Mouse (Mus musculus): ENCODE measurements around the gene Bco1. TPM values are rescaled to one million over a fixed set of nuclear protein-coding genes. Genes with fewer than 3 reads are reported as not detected.

Gene Bco1
- polyA plus RNA-seq, 1 experiment: 1.4 TPM

- WGBS: 75% methylated on average over 2 of the region's 2 CpGs
- H3K36me3 ChIP-seq (ENCODE audit: control insufficient read depth, insufficient read depth, low read length): no peaks in the 10 kb centered on the region
- TF ChIP-seq POLR2A (IDR thresholded peaks at IDR 0.05; ENCODE audit: low read depth, low read length) (no peak), CTCF (IDR thresholded peaks at IDR 0.05; ENCODE audit: extremely low read depth, insufficient read length, insufficient replicate concordance, low read depth, low read length) (no peak)
Observed at GRCm38 (mm10) chr8:117136763-117137162, 41.1 kb downstream of the Bco1 start.

DNA sequence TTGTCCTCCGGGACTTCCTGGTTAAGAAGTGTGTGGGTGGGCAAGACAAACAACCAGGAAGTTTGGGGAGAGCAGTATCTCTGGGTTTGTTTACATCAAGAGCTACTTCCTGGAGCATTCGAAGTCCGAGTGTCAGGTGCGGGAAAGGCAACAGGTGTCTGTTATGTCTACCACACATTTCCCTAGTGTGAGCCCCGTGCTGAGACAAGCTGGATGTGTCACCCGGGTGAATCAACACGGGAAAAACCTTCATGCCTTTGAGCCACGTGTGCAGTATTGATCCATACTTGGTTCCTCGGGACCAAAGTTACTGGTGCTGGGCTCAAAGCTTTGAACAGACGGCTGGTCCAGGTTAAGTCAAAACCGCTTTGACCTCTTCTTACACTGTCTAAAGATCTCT, 41.7 kb downstream of the Bco1 start:
- Histone ChIP-seq H3K4me3 (ENCODE audit: low read depth, low read length) (no peak overlapping the region), H3K27me3 (ENCODE audit: control insufficient read depth, insufficient read depth, low read length) (no peaks in the 10 kb centered on the region), H3K27ac (ENCODE audit: insufficient read depth, low read depth, low read length) (peak overlapping the region; percentile 40; the same call in 1 of the 2 replicates), H3K36me3 (ENCODE audit: control insufficient read depth, insufficient read depth, low read length) (no peaks in the 10 kb centered on the region), H3K4me1 (ENCODE audit: control insufficient read depth, insufficient read depth, insufficient read length, low read length) (peaks cover 17% of the 10 kb centered on the region; the same call in 1 of the 2 replicates)
- TF ChIP-seq CTCF (IDR thresholded peaks at IDR 0.05; ENCODE audit: extremely low read depth, insufficient read length, insufficient replicate concordance, low read depth, low read length) (no peak), POLR2A (IDR thresholded peaks at IDR 0.05; ENCODE audit: low read depth, low read length) (no peak)
- 19% methylated on average over 11 of the region's 11 CpGs for WGBS

More at GRCm38 (mm10) chr8:117136763-117137162, 41.1 kb downstream of the Bco1 start:
- no peak overlapping the region for H3K4me3 ChIP-seq (ENCODE audit: low read depth, low read length)
- H3K4me1 ChIP-seq (ENCODE audit: control insufficient read depth, insufficient read depth, insufficient read length, low read length): peaks cover 17% of the 10 kb centered on the region; the same call in 1 of the 2 replicates
- H3K27me3 ChIP-seq (ENCODE audit: control insufficient read depth, insufficient read depth, low read length): no peaks in the 10 kb centered on the region
- H3K27ac ChIP-seq (ENCODE audit: insufficient read depth, low read depth, low read length): 0 out of 2 replicates have a peak overlapping the region, but pooled peaks have one; percentile 40

GRCm38 (mm10) chr8:117148520-117148919, 52.9 kb downstream of the Bco1 start:
- Histone ChIP-seq H3K4me3 (ENCODE audit: low read depth, low read length) (no peak overlapping the region), H3K36me3 (ENCODE audit: control insufficient read depth, insufficient read depth, low read length) (no peaks in the 10 kb centered on the region), H3K27me3 (ENCODE audit: control insufficient read depth, insufficient read depth, low read length) (no peaks in the 10 kb centered on the region), H3K27ac (ENCODE audit: insufficient read depth, low read depth, low read length) (no peak overlapping the region), H3K4me1 (ENCODE audit: control insufficient read depth, insufficient read depth, insufficient read length, low read length) (no peaks in the 10 kb centered on the region)
- 96% methylated on average over 6 of the region's 6 CpGs for WGBS
- TF ChIP-seq POLR2A (IDR thresholded peaks at IDR 0.05; ENCODE audit: low read depth, low read length) (no peak), CTCF (IDR thresholded peaks at IDR 0.05; ENCODE audit: extremely low read depth, insufficient read length, insufficient replicate concordance, low read depth, low read length) (peak; percentile 24; the same call in 1 of the 2 replicates)

DNA sequence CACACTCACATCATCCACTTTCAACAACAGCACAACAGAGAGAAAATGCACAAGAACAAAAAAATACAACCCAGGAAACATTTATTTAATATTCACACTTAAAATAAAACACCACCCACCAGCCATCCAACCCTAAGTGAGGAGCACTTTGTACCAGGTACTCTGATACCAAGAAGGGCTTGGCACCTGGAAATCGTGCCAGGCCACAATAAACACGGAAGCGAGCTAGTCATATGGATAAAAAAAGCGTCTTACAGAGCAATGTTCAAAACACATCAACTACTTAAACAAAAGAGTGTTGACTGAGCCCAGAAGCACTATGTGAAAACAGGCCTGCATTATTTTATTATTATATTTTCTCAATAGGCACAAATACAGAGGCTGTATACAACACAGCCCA, 60.5 kb downstream of the Bco1 start:
- WGBS: 26% methylated on average over 4 of the region's 4 CpGs
- TF ChIP-seq POLR2A (IDR thresholded peaks at IDR 0.05; ENCODE audit: low read depth, low read length) (no peak), CTCF (IDR thresholded peaks at IDR 0.05; ENCODE audit: extremely low read depth, insufficient read length, insufficient replicate concordance, low read depth, low read length) (no peak)
- Histone ChIP-seq H3K4me1 (ENCODE audit: control insufficient read depth, insufficient read depth, insufficient read length, low read length) (peaks cover 17% of the 10 kb centered on the region; the same call in 1 of the 2 replicates), H3K4me3 (ENCODE audit: low read depth, low read length) (peak overlapping the region; percentile 66), H3K36me3 (ENCODE audit: control insufficient read depth, insufficient read depth, low read length) (0 out of 2 replicates have a peak, but pooled peaks cover 4% of the 10 kb centered on the region), H3K27me3 (ENCODE audit: control insufficient read depth, insufficient read depth, low read length) (no peaks in the 10 kb centered on the region), H3K27ac (ENCODE audit: insufficient read depth, low read depth, low read length) (peak overlapping the region; percentile 97)

DNA sequence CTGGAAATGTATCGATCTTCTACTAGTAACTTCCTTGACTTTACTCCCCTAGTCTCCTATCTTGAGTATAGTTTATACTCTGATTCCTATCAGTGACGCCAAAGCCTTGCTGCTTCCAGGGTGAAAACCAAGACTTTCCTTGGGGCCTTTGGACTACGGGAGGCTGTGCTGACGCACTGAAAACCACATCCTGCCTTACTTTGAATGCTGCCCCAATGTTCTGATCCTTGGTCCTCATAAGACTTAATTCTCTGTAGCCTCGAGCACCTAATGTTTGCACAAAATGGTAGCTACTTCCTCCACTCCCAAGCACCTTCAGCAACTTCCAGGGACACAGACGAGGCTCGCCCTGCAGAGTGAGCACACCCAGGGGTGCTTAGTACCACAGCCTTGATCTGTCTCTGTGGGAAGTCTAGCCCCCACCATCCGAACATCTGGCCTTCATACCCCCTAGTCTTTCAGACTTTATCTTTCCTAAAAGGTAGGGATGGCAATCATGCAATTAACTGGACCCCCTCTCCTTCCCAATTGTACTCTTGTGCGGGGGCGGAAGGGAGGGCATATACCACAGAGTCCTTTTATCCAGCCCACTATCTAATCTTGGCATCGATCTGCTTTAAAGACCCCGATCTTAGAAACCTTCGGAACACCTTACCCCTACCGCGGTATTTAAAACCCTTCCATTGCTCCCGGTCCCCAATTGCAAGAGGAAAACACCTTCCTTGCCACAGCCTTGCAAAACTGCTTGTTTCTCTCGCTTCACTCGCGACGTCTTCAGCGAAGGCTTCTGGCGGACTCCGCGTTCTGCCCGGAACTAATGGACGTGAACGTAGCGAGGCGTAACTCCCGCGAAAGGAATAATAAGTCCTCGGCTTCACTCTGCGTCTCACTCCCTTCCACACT, 61.5 kb downstream of the Bco1 start:
- 2% methylated on average over 33 of the region's 33 CpGs for WGBS
- Histone ChIP-seq H3K36me3 (ENCODE audit: control insufficient read depth, insufficient read depth, low read length) (0 out of 2 replicates have a peak, but pooled peaks cover 4% of the 10 kb centered on the region), H3K27ac (ENCODE audit: insufficient read depth, low read depth, low read length) (peak overlapping the region; percentile 97), H3K4me1 (ENCODE audit: control insufficient read depth, insufficient read depth, insufficient read length, low read length) (peaks cover 17% of the 10 kb centered on the region; the same call in 1 of the 2 replicates), H3K4me3 (ENCODE audit: low read depth, low read length) (peak overlapping the region; percentile 93), H3K27me3 (ENCODE audit: control insufficient read depth, insufficient read depth, low read length) (no peaks in the 10 kb centered on the region)
- TF ChIP-seq CTCF (IDR thresholded peaks at IDR 0.05; ENCODE audit: extremely low read depth, insufficient read length, insufficient replicate concordance, low read depth, low read length) (no peak), POLR2A (IDR thresholded peaks at IDR 0.05; ENCODE audit: low read depth, low read length) (no peak)

GRCm38 (mm10) chr8:117157769-117158091, 62.1 kb downstream of the Bco1 start:
- 1% methylated on average over 45 of the region's 45 CpGs for WGBS
- H3K4me3 ChIP-seq (ENCODE audit: low read depth, low read length): peak overlapping the region; percentile 93
- H3K27ac ChIP-seq (ENCODE audit: insufficient read depth, low read depth, low read length): peak overlapping the region; percentile 97
- TF ChIP-seq CTCF (IDR thresholded peaks at IDR 0.05; ENCODE audit: extremely low read depth, insufficient read length, insufficient replicate concordance, low read depth, low read length): no peak
- peak; percentile 98 for TF ChIP-seq POLR2A (IDR thresholded peaks at IDR 0.05; ENCODE audit: low read depth, low read length)
- no peaks in the 10 kb centered on the region for H3K27me3 ChIP-seq (ENCODE audit: control insufficient read depth, insufficient read depth, low read length)
- 0 out of 2 replicates have a peak, but pooled peaks cover 4% of the 10 kb centered on the region for H3K36me3 ChIP-seq (ENCODE audit: control insufficient read depth, insufficient read depth, low read length)
- peaks cover 17% of the 10 kb centered on the region; the same call in 1 of the 2 replicates for H3K4me1 ChIP-seq (ENCODE audit: control insufficient read depth, insufficient read depth, insufficient read length, low read length)

Measured in small intestine, adult 2 months (tissue).